Mouse (Mus musculus) spleen, postnatal 36 days (tissue): ENCODE measurements around the gene Pth2r.

Experiments
- DNase-seq, 2 experiments: peaks; one replicate each; pipeline ENCODE4 v3.0.0; 2022; ENCODE audit warnings: low spot score in 2 of 2, mixed read lengths in 1 of 2

Pth2r gene

GRCm38 (mm10) chr1:65281756-65282155, at the start of gene Pth2r:
Gene Pth2r, plus strand, starts transcription at chr1:65282056.
- DNase-seq: no peak

DNA sequence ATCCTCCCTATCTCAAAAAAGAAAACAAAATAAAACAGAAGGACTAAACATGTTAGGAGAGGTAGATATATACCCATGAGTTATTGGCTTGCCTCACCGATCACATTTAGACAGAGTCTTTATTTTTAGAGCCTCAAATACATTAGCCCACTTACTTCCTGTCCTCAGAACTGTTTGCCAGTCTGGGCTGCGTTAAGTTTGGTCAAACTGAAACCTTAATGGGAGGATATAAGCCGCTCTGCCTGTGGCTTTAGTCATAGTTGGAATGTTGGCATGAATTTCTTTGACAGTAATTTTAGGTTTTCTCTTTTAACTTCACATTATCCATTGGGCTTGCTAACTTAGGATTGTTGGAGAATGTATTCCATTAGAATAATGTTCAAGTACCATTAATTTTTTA, 44.1 kb upstream of the Pth2r start:
- DNase-seq: peak in 1 of 2 experiments; percentile 4

DNA sequence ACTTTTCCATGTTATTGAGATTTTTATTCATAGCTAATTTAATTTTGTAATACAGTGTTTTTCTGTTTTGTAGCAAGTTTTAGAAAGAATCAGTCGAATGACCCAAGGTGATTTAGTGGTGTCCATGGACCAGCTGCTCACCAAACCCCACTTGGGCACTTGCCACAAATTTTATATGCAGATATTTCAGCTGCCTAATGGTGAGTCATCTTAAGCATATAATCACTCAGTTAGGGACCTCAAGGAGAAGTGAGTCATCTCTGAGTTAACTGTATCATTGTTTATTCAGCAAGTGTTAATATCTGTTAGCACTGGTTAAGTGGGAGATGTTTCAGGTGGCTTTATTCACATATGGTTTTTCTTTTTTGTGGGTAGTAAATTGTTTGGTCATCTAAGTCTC, 36.2 kb upstream of the Pth2r start:
- DNase-seq: no peak

GRCm38 (mm10) chr1:65280461-65280860, 1.4 kb upstream of the Pth2r start:
- no peak for DNase-seq

DNA sequence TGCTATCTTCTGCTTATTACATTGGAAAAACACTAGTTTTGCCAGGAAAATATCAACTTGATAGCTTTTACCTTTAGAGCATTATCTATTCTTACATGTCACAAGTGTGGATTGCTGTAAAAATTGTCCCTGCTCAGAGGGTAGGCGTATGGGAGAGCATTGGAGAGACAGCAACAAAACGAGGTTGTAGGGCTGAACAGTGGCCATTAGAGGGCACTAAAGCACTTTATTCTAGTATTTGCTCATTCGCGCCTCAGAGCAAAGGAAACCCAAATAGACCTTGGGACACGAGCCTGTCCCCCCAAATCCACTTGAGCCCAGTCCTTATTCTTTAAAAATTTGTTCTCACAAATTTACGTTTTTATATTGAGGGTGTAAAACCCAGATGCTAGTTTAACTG, 910 bp downstream of the Pth2r start:
- DNase-seq: peak; percentile 5 to 14

DNA sequence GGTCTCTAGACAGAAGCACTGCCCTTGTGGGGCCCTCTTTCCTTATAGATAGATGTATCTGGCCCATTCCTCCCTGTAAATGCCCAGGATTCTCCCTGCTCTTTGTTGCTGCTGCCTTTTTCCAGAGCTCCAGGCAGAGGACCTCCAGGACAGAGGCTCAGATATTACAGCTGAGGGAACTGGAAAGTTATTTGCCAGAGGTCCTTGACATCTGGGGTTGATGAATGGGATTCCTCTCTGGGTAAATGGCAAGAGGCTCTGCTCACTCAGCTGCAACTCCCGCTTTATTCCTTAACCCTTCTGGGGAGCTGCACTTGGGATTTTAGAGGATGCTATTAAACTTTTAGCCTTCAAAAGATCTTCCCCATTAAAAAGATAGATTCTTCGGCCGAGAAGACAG, 26.6 kb downstream of the Pth2r start:
- no peak for DNase-seq

- no peak for DNase-seq
Measured at GRCm38 (mm10) chr1:65311214-65311933, 29.5 kb downstream of the Pth2r start.

DNA sequence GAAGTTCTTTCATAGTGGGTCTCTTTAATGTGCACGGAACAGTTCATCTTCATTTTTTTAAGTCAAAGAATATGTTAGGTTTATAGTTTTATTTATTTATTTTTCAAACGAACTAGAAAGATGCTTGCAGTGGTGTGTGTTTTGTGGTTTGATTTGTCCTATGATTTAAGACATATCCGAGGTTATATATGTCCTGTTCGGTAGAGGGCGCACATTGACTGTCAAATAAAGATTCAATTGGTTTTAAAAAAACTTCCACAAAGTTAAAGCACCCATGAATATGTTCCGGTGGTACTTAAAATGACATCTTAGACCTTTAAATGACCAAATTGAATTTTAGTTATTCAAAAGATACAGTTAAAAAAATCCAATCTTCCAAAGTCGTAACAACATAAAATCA, 30.3 kb downstream of the Pth2r start:
- DNase-seq: no peak

DNA sequence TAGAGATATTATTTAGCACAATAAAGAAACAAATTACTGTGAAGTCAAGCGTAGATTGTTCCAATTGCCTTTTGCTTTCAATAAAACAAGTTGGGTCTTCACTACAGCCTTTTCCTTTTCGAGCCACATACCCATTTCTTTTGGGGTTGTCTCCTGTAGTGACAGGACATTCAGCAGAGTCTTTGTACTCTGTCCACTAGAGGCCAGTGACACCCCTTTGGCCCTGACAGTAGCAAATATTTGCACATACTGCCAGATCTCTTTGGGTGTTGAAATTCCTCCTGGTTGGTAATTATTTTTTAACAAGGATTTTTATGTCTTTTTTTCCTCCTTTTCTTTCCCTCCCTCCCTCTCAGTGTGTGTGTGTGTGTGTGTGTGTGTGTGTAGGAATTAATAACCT, 31.0 kb downstream of the Pth2r start:
- no peak for DNase-seq

- DNase-seq: no peak
Measured at GRCm38 (mm10) chr1:65314054-65315021, 32.5 kb downstream of the Pth2r start.

- DNase-seq: no peak
Measured at GRCm38 (mm10) chr1:65315022-65315407, 33.2 kb downstream of the Pth2r start.

DNA sequence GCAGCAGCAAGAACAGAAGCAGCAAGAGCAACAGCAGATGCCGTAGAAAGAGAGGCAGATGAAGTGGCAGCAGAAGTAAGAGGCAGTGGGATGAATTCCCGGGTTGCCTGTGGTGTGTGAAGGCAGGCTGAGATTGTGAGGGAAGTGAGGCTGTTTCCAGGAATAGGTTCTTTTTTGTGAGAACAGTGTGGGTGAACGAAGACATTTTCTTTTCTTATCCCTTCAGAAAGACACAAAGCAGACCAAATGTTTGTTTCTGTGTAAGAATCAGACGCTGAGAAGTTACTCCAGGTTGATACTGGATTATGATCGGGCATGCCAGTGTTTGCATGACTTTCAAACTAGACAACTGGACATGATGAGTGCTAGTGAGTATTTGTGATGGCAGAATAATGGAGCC, 52.2 kb downstream of the Pth2r start:
- no peak for DNase-seq

DNA sequence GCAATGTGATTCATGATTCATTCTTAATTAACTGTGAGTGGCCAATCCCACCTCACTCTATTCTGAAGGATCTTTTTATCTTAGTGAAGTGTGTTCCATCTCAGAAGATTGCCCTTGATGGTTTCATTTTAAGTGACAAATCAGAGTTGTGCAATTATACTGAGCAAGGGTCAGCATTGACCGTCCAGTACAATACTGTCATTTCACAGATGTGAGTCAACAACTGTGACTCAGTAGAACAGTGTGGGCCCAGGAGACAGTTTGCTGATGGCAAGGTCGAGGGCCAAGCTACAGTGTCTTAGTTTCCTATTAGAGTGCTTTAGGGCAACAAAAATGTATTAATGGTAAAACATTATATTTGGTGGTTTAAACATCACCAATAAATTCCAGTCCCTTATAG, 55.9 kb downstream of the Pth2r start:
- no peak for DNase-seq

DNA sequence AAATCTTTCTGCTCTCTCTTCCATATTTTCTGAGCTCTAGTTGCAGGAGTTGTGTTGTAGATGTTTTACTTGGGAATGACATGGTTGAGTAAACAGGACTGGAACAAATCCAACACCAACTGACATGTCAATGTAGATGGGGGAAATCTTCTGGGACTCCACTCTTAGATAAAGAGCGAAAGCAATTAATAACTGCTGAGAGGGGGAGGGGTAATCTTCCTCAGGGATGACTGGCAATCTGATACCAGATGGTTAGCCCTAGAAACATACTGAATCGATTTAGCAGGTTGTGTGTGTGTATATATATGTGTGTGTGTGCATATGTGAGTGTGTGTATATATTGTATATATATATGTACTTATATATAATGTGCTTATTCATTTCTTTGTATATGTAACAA, 58.4 kb downstream of the Pth2r start:
- DNase-seq: no peak

GRCm38 (mm10) chr1:65352979-65353378, 71.1 kb downstream of the Pth2r start:
- DNase-seq: no peak

DNA sequence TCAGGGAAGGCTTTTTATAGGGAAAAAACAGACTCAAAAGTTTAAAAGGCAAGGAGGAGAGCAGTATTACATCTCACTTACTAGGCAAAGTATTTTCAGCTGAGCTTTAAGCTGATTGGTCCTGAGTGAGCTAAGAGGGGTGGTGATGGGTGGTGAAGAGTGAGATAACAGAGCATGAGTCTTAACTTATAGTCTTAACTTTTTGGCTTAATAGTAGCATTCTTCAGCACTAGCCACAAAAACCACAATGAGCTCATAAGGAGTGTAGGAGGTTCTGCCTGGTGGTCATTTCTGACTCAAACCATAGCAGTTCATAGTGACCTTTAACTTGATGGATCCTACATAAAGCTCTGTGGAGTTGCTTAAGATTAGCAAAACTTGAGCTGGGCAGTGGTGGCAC, 72.3 kb downstream of the Pth2r start:
- no peak for DNase-seq

- no peak for DNase-seq
Measured at GRCm38 (mm10) chr1:65388328-65388727, 106.5 kb downstream of the Pth2r start.

GRCm38 (mm10) chr1:65389621-65390020, 107.8 kb downstream of the Pth2r start:
- no peak for DNase-seq

DNA sequence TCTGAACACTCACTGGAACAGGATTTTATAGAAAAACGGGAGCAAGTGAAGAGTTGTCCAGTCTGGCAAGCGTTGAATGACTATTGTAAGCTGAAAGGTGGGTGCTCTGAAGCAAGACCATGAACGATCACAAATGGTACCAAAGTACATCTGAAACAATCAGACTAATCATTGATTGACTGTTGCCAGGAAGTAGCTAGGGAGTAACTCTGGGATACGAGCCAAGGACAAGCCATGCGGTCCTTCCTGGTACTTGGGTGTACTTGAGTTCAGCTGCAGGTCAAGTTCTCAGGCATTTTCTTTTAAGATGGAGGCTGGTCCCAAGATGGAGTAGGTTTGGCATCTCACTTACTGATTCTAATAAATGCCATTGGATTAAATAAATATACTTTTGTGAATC, 125.6 kb downstream of the Pth2r start:
- DNase-seq: no peak

GRCm38 (mm10) chr1:65420909-65421308, 139.1 kb downstream of the Pth2r start:
- DNase-seq: no peak

DNA sequence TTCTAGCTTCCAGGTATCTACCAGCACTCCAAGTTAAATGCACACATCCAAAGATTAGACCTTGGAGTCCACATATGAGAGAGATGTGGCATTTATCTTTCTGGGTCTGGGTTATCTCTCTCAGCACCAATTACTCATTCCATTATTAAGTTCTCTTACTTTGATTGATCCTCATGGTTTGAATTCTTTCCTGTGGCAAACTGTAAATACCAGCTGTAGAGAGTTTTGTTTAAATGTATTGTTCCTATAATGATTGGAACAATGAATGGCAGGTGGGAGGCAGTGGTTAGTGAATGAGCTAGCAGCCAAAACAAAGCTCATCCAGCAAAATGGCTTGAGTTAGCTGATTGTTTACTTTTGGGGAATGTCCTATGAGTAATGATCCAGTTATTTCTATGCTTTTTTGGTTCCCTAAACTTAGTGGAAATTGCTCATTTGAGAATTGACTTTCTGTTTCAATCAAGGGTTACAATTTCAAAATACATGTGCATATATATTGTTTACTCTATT, 140.7 kb downstream of the Pth2r start:
- DNase-seq: no peak
